Mouse (Mus musculus): ENCODE data around the gene Chrna4.

GRCm38 (mm10) chr2:181008339-181008738 lies 35.0 kb downstream of the Chrna4 start:
- TF ChIP-seq CTCF (conservative IDR thresholded peaks at IDR 0.05; ENCODE audit: low read length) (no peak), POU5F1 (IDR thresholded peaks at IDR 0.05; ENCODE audit: borderline replicate concordance, low read length) (no peak)

All from E14TG2a.4 (cell line).